Mouse (Mus musculus): Measurements from ENCODE around the gene Skint11. TPM values are rescaled to one million over a fixed set of nuclear protein-coding genes. Genes with fewer than 3 reads are reported as not detected.
"Not testable (repeated sequence)": the region's sequence is repeated elsewhere in the genome, so short reads cannot be mapped to it uniquely, and the experiment has no call there.

Skint11 gene
- not detected in 2 replicates for polyA plus RNA-seq (2011; ENCODE audit: insufficient read depth, insufficient read length, low replicate concordance, missing spikeins)

- H3K27ac ChIP-seq (ENCODE audit: control insufficient read depth, insufficient read depth, low read depth, low read length, poor library complexity): no peak within 1 kb of the TSS
- H3K4me1 ChIP-seq (ENCODE audit: control insufficient read depth, insufficient read depth, low read length): no peaks in the 10 kb centered on the region
- TF ChIP-seq CTCF (IDR thresholded peaks at IDR 0.05; ENCODE audit: control insufficient read depth, insufficient read depth, low read length): no peak
- TF ChIP-seq POLR2A (IDR thresholded peaks at IDR 0.05; ENCODE audit: borderline replicate concordance, control insufficient read depth, low read depth, low read length): no peak
- 66% methylated on average over 1 of the region's 1 CpGs for WGBS
- no peak within 1 kb of the TSS for H3K4me3 ChIP-seq (replicated peaks; ENCODE audit: control insufficient read depth, low read depth, low read length)
These were observed at the start of gene Skint11 for GRCm38 (mm10) chr4:114163084-114163483. Gene Skint11, plus strand, starts transcription at chr4:114163384.

- Histone ChIP-seq H3K4me3 (replicated peaks; ENCODE audit: control insufficient read depth, low read depth, low read length) (no peak overlapping the region), H3K4me1 (ENCODE audit: control insufficient read depth, insufficient read depth, low read length) (no peaks in the 10 kb centered on the region), H3K27ac (ENCODE audit: control insufficient read depth, insufficient read depth, low read depth, low read length, poor library complexity) (no peak overlapping the region)
- TF ChIP-seq POLR2A (IDR thresholded peaks at IDR 0.05; ENCODE audit: borderline replicate concordance, control insufficient read depth, low read depth, low read length) (no peak), CTCF (IDR thresholded peaks at IDR 0.05; ENCODE audit: control insufficient read depth, insufficient read depth, low read length) (no peak)
These were observed 2.0 kb upstream of the Skint11 start for GRCm38 (mm10) chr4:114161149-114161548.

- WGBS: 17% methylated on average over 6 of the region's 6 CpGs
- peak; percentile 18; the same call in 1 of the 2 replicates for TF ChIP-seq CTCF (IDR thresholded peaks at IDR 0.05; ENCODE audit: control insufficient read depth, insufficient read depth, low read length)
- H3K4me3 ChIP-seq (replicated peaks; ENCODE audit: control insufficient read depth, low read depth, low read length); H3K4me1 ChIP-seq (ENCODE audit: control insufficient read depth, insufficient read depth, low read length); H3K27ac ChIP-seq (ENCODE audit: control insufficient read depth, insufficient read depth, low read depth, low read length, poor library complexity): not testable (repeated sequence)
These were observed 9.7 kb downstream of the Skint11 start for GRCm38 (mm10) chr4:114172898-114173297.

- H3K4me3 ChIP-seq (replicated peaks; ENCODE audit: control insufficient read depth, low read depth, low read length); H3K4me1 ChIP-seq (ENCODE audit: control insufficient read depth, insufficient read depth, low read length); H3K27ac ChIP-seq (ENCODE audit: control insufficient read depth, insufficient read depth, low read depth, low read length, poor library complexity): not testable (repeated sequence)
- WGBS: 33% methylated on average over 1 of the region's 1 CpGs
These were observed 93.7 kb downstream of the Skint11 start for GRCm38 (mm10) chr4:114256906-114257305.

Other genes starting within 250 kb of the Skint11 start
- not detected in 2 replicates for gene Skint5, start 163.9 kb upstream of the Skint11 start, polyA plus RNA-seq (2011; ENCODE audit: insufficient read depth, insufficient read length, low replicate concordance, missing spikeins)
- 1.1 TPM in 1 of 2 replicates, not detected in the other for gene Trabd2b, start 243.3 kb downstream of the Skint11 start, polyA plus RNA-seq (2011; ENCODE audit: insufficient read depth, insufficient read length, low replicate concordance, missing spikeins)

Measured in bone marrow, adult 2 months (tissue).